Mouse (Mus musculus) liver, embryonic 14.5 days (tissue): ENCODE results near the gene Timm50.

Source experiments
- CTCF ChIP-seq: IDR thresholded peaks from 2 replicates; pipeline ENCODE4 v1.5.1; 2016; ENCODE audit warnings: antibody characterized with exemption, low read depth, control low read depth
- EP300 ChIP-seq: IDR thresholded peaks from 2 replicates; pipeline ENCODE4 v1.6.1; 2016; ENCODE audit warnings: antibody characterized with exemption, low read depth

GRCm38 (mm10) chr7:28306216-28306615, 5.7 kb downstream of the Timm50 start:
- no peak for TF ChIP-seq CTCF
- TF ChIP-seq EP300: no peak
